31 mouse cellular contexts compared by ENCODE assay signal in genomic region chr13:37885392-37885791, GRCm38 (mm10).
DNase-seq lines count a peak whose midpoint lies in the region; ATAC-seq and TF ChIP-seq lines count a peak whose summit lies in the region.
"Had no signal": no experiment of that assay in that cellular context is flagged by ENCODE, and none has a peak within 500 bp of the region (broad histone marks: within the 10 kb centered on the region; RNA-seq: fewer than 3 reads in every experiment).

No protein-coding gene starts in this region.

- TF ChIP-seq EP300 in liver, embryonic 14.5 days (IDR thresholded peaks at IDR 0.05; ENCODE audit: low read depth): 0 out of 2 replicates have a peak, but pooled peaks have one; percentile 15

- no peak for DNase-seq in heart, embryonic 10.5 days (ENCODE audit: low spot score)
- DNase-seq in heart, adult 9 months (ENCODE audit: low spot score in 2 of 2): no peak
- peak in 1 of 3 experiments; percentile 60 for DNase-seq in liver, embryonic 14.5 days (ENCODE audit: low read depth in 3 of 3, low spot score in 3 of 3)
- no peak for DNase-seq in thymus, postnatal 10 days (ENCODE audit: low spot score in 2 of 2)
- no peak for DNase-seq in frontal cortex, postnatal 25 days (ENCODE audit: low spot score in 2 of 2)
- DNase-seq: adrenal gland, adult 2 months; cerebellum, adult 18-20 months; cerebellum, postnatal 10 days; gastrocnemius, postnatal 25 days; heart, adult 18-20 months; heart, postnatal 14 days; kidney, adult 11 months; kidney, postnatal 14 days; lung, adult 2 months; lung, postnatal 14 days; right cerebral cortex, postnatal 4 days; thymus, adult 2 months; thymus, postnatal 4 days had no signal

- H3K36me3 ChIP-seq in heart, embryonic 10.5 days: peaks cover 18% of the 10 kb centered on the region
- peaks cover 8% of the 10 kb centered on the region; the same call in 1 of the 2 replicates for H3K36me3 ChIP-seq in liver, embryonic 14.5 days (replicated peaks; ENCODE audit: control insufficient read depth, insufficient read depth, low read depth)
- no peaks in the 10 kb centered on the region for H3K36me3 ChIP-seq in forebrain, embryonic 16.5 days (ENCODE audit: control insufficient read depth, insufficient read depth)
- H3K36me3 ChIP-seq: forebrain, embryonic 12.5 days; hindbrain, embryonic 15.5 days; midbrain, embryonic 12.5 days; neural tube, embryonic 12.5 days had no signal

- H3K4me3 ChIP-seq in heart, embryonic 10.5 days: no peak overlapping the region
- H3K4me3 ChIP-seq in liver, embryonic 14.5 days (ENCODE audit: insufficient read depth in 1 of 2, low read depth in 2 of 2, low read length in 2 of 2): no peak overlapping the region
- no peak overlapping the region for H3K4me3 ChIP-seq in forebrain, embryonic 16.5 days (replicated peaks; ENCODE audit: low read length)
- H3K4me3 ChIP-seq: forebrain, embryonic 12.5 days; hindbrain, embryonic 10.5 days; hindbrain, embryonic 15.5 days; left cerebral cortex, adult 2 months; limb, embryonic 12.5 days; midbrain, embryonic 12.5 days; myocyte; neural tube, embryonic 12.5 days had no signal

- no peak overlapping the region for H3K9ac ChIP-seq in liver, embryonic 14.5 days (replicated peaks)
- H3K9ac ChIP-seq in forebrain, embryonic 16.5 days (replicated peaks; ENCODE audit: low read depth, low read length): no peak overlapping the region
- H3K9ac ChIP-seq: forebrain, embryonic 12.5 days; hindbrain, embryonic 15.5 days; limb, embryonic 12.5 days; midbrain, embryonic 12.5 days; neural tube, embryonic 12.5 days had no signal

- peaks cover 65% of the 10 kb centered on the region for H3K4me1 ChIP-seq in heart, embryonic 10.5 days
- H3K4me1 ChIP-seq in liver, embryonic 14.5 days (replicated peaks; ENCODE audit: control insufficient read depth in 2 of 2, insufficient read depth in 2 of 2, low read length in 1 of 2): peaks cover 46 to 60% of the 10 kb centered on the region in 2 experiments
- 0 out of 2 replicates have a peak, but pooled peaks cover 3% of the 10 kb centered on the region for H3K4me1 ChIP-seq in forebrain, embryonic 16.5 days (replicated peaks; ENCODE audit: control insufficient read depth, insufficient read depth, low read length)
- H3K4me1 ChIP-seq: forebrain, embryonic 12.5 days; hindbrain, embryonic 15.5 days; midbrain, embryonic 12.5 days; neural tube, embryonic 12.5 days had no signal

- H3K9me3 ChIP-seq in heart, embryonic 10.5 days: no peaks in the 10 kb centered on the region
- no peaks in the 10 kb centered on the region for H3K9me3 ChIP-seq in liver, embryonic 14.5 days (ENCODE audit: control insufficient read depth, low read length)
- H3K9me3 ChIP-seq in forebrain, embryonic 16.5 days (ENCODE audit: control insufficient read depth, low read length): no peaks in the 10 kb centered on the region
- H3K9me3 ChIP-seq: forebrain, embryonic 12.5 days; hindbrain, embryonic 10.5 days; hindbrain, embryonic 15.5 days; limb, embryonic 12.5 days; midbrain, embryonic 12.5 days; neural tube, embryonic 12.5 days had no signal

- no peak for TF ChIP-seq CTCF in liver, embryonic 14.5 days (IDR thresholded peaks at IDR 0.05; ENCODE audit: low read depth)

- peak; percentile 26; the same call in 1 of the 2 replicates for ATAC-seq in erythroblast, adult 5-6 weeks (replicated peaks; ENCODE audit: low FRiP score, poor library complexity, severe bottlenecking)
- ATAC-seq in liver, embryonic 14.5 days (ENCODE audit: insufficient read depth): peak; percentile 77
- peak; percentile 77 for ATAC-seq in megakaryocyte-erythroid progenitor cell, adult 5-6 weeks (replicated peaks; ENCODE audit: low FRiP score, low TSS enrichment, poor library complexity, severe bottlenecking)
- no peak for ATAC-seq in forebrain, embryonic 16.5 days
- ATAC-seq: activated CD4-positive, CD25-positive, alpha-beta regulatory T cell, adult 4 months; inflammation-experienced regulatory T-cells, adult 6 months had no signal

- H3K4me2 ChIP-seq in liver, embryonic 14.5 days (ENCODE audit: low read depth): peak overlapping the region; percentile 37
- H3K4me2 ChIP-seq in forebrain, embryonic 16.5 days (ENCODE audit: low read length): no peak overlapping the region
- H3K4me2 ChIP-seq: forebrain, embryonic 12.5 days; hindbrain, embryonic 15.5 days; limb, embryonic 12.5 days; midbrain, embryonic 12.5 days; neural tube, embryonic 12.5 days had no signal

- H3K27me3 ChIP-seq in heart, embryonic 10.5 days (ENCODE audit: insufficient read depth, poor library complexity, severe bottlenecking): no peaks in the 10 kb centered on the region
- H3K27me3 ChIP-seq in liver, embryonic 14.5 days (ENCODE audit: control insufficient read depth, insufficient read depth, low read length): no peaks in the 10 kb centered on the region
- H3K27me3 ChIP-seq in forebrain, embryonic 16.5 days (replicated peaks; ENCODE audit: control insufficient read depth, insufficient read depth, low read length): no peaks in the 10 kb centered on the region
- H3K27me3 ChIP-seq: forebrain, embryonic 12.5 days; hindbrain, embryonic 15.5 days; limb, embryonic 12.5 days; midbrain, embryonic 12.5 days; neural tube, embryonic 12.5 days had no signal

- peak overlapping the region; percentile 38 for H3K27ac ChIP-seq in heart, embryonic 10.5 days
- peak overlapping the region; percentile 38 for H3K27ac ChIP-seq in liver, embryonic 14.5 days
- no peak overlapping the region for H3K27ac ChIP-seq in forebrain, embryonic 16.5 days (ENCODE audit: low read length)
- H3K27ac ChIP-seq: forebrain, embryonic 12.5 days; hindbrain, embryonic 10.5 days; hindbrain, embryonic 15.5 days; left cerebral cortex, adult 2 months; limb, embryonic 12.5 days; midbrain, embryonic 12.5 days; neural tube, embryonic 12.5 days had no signal

- WGBS in heart, embryonic 10.5 days: 81% methylated on average over 2 of the region's 2 CpGs
- WGBS in liver, embryonic 14.5 days (ENCODE audit: insufficient replicate concordance): 35% methylated on average over 2 of the region's 2 CpGs
- WGBS in forebrain, embryonic 16.5 days: 86% methylated on average over 2 of the region's 2 CpGs
